Mouse (Mus musculus): Measurements from ENCODE around the gene Tchh.
A peak's percentile ranks its signal among the peaks of the same experiment; 100 is the strongest.

Gene Tchh

DNA sequence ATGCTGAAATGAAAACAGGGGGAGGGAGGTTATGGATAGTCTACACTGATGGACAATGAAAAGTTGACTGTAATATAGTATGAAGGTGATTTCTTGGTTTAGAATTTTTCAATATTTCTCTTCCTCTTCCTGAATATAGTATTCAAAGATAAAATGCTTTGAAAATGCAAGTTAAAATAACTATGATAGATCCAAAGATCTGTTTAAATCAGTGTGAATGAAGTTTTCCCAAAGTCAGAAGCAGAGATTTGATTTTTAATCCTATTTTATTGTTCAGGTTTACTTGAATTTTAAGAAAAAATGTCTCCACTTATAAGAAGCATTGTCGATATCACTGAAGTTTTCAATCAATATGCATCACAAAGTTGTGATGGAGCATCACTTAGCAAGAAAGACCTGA lies at the start of gene Tchh:
Gene Tchh, plus strand, starts transcription at position 301 of the 400 bp plus-strand sequence.
- no peak for DNase-seq (ENCODE audit: low spot score)

DNA sequence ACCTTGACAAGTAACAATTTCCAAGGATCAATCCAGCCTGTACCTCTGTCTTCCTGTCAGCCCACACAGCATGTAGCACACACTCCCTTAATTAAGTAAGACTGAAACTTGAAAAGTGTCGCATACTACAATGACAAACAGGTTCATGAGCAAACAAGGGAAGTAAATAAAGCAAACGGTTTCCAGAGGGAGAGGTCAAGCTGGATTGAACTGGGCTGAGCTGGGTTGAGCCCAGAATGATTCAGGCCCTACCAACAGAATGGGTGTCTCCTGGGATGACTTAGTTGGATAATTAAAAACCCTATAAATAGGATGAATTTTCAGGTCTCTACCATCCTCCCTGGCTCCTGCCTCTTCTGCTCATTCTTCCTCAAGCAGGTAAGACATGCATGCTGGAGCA lies 48.8 kb upstream of the Tchh start, which contains the start of gene Rptn:
Gene Rptn, plus strand, starts transcription at position 334 of the 400 bp plus-strand sequence.
- no peak for DNase-seq (ENCODE audit: low spot score)

DNA sequence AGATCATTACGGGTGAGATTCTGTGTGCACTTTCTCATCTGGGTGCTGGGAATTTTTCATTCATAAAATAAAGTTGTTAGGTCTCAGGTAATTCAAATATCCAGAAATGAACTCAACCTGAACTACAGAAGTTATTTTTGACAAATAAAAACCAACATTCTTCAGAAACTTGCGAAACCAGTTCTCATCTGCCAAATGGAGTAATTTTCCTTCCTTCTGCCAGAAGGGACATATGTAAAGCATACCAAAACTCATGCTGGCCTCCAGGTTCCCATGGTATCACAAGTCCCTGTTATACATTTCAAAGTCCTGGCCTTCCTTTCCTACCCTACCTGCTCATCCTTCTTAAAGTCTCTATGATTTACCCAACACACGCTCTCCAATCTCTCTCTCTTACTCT lies 38.2 kb upstream of the Tchh start:
- no peak for DNase-seq (ENCODE audit: low spot score)

DNA sequence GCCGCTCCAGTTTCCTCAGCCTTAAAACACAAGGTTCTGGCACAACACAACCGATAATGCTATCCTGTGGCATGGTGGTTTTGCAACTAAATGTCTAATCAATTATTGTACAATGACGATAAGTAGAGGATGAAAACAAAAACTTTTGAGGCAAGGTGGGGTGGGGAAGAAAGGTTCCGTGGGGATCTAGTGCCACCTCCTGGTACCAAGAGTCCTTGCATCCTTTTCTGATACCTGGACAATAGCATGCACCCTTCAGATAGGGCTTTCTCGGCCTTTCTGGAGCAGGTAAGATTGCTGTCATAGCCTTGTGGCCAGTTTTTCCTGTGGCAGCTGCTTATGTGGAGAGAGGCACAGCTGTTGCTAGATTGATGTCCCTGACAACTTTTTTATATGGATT lies 35.1 kb upstream of the Tchh start:
- peak; percentile 11 for DNase-seq (ENCODE audit: low spot score)

DNA sequence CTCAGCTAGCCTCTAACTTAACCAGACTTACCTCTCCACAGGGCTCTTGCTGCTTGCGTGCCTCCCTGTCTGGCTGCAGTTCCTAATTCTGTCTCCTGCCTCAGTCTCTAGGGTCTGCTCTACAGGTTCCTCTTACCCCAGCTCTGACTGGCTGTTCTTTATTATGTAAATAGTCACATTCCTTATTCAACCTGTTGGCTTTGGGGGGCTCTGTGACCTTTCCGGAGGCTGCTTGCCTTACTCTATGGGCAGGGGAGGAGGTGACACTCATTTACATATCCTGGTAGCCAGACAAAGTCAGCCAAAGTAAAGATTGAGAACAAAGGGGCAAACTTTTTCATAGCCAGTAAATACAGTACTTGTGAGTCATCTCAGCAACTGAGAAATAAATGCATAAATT lies 30.2 kb upstream of the Tchh start:
- DNase-seq (ENCODE audit: low spot score), result no peak

DNA sequence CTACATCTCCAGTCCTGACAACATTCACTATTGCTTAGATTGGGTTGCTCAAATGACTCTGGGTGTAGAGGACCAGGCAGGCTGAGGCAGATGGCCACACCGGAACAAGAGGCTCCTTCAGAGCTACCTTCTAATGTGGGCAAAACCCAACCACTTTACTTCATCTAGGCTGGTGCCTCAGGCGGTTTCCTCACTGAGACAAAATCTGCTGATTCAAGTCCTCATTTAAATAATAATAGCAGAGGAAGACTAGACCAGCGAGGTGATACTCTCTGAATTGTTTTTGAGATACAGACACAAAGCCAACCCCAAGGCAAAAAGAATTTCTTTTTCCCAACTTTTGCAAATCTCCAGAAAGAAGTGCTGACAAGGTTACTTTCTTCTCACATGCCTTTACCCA lies 10.5 kb upstream of the Tchh start:
- no peak for DNase-seq (ENCODE audit: low spot score)

DNA sequence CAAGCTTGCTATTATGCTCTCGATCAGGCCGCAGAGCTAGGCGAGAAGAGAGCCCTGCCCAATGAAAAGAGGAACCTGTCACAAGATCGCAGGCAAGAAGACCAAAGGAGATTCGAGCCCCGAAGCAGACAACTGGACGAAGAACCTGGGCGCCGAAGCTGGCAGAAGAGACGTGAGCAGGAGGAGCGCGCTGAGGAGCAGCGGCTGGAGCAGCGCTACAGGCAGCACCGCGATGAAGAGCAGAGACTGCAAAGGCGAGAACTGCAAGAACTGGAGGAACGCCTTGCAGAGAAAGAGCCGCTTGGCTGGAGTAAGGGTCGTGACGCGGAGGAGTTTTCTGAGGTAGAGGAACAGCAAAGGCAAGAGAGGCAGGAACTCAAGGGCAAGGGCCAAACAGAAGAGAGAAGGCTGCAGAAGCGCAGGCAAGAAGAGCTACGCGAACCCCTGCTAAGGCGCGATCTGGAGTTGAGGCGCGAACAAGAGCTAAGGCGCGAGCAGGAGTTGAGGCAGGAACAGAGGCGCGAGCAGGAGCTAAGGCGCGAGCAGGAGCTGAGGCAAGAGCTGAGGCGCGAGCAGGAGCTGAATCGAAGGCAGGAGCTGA lies 1.5 kb downstream of the Tchh start:
- DNase-seq (ENCODE audit: low spot score), result peak; percentile 7

DNA sequence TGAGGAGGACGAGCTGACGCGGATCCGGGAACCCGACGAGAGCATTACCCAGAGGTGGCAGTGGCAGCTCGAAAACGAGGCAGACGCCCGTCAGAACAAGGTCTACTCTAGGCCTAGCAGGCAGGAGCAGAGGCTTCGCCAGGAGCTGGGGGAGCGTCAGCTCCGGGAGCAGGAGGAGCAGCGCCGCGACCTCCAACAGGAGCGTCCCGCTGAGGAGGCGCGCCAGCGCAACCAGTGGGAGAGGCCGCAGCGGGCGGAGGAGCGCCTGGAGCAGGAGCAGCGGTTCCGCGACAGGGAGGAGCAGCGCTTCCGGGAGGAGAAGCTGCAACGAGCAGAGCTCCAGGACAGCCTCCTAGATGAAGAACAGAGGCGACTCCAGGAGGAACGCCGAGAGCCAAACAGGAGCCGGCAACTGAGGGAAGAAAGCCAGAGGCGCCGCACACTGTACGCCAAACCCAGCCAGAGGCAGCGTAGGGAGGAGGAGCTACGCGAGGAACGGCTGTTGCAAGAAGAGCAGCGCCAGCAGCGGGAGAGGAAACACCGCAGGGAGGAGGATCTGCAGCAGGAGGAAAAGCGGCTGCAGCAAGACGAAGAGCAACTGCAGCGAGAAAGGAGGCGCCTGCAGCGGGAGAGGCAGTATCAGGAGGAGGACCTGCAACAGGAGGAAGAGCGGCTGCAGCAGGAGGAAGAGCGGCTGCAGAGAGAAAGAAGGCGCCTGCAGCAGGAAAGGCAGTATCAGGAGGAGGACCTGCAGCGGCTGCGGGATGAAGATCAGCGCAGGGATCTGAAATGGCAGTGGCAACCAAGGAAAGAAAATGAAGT lies 2.4 kb downstream of the Tchh start:
- peak; percentile 48 for DNase-seq (ENCODE audit: low spot score)

DNA sequence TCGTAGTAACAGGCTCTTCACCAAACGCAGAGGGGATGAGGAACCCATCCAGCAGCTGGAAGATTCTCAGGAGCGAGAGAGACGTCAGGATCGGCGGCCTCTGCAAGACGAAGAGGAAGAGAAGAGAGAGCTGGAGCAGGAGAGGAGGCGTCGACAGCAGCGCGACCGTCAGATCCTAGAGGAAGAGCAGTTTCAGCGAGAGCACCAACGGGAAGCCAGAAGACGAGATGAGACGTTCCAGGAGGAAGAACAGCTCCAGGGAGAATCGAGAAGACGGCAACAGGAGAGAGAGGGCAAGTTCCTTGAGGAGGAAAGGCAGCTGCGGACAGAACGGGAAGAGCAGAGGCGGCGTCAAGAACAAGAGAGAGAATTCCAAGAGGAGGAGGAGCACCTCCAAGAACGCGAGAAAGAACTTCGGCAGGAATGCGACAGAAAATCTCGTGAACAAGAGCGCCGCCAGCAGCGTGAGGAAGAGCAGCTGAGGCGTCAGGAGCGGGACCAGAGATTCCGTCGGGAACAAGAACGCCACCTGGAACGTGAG lies 3.1 kb downstream of the Tchh start:
- peak; percentile 11 for DNase-seq (ENCODE audit: low spot score)

DNA sequence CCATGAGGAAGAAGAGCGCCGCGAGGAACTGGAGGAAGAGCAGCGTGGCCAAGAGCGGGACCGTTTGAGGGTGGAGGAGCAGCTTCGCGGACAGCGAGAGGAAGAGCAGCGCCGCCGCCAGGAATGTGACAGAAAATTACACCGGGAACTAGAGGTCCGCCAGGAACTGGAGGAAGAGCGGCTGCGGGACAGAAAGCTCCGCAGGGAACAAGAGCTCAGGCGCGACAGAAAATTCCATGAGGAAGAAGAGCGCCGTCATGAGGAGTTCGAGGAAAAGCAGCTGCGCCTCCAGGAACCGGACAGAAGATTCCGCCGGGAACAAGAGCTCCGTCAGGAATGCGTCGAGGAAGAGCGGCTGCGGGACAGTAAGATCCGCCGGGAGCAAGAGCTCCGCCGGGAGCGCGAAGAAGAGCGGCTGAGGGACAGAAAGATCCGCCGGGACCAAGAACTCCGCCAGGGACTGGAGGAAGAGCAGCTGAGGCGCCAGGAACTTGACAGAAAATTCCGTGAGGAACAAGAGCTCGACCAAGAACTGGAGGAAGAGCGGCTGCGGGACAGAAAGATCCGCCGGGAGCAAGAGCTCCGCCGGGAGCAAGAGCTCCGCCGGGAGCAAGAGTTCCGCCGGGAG lies 4.1 kb downstream of the Tchh start:
- peak; percentile 7 for DNase-seq (ENCODE audit: low spot score)

DNA sequence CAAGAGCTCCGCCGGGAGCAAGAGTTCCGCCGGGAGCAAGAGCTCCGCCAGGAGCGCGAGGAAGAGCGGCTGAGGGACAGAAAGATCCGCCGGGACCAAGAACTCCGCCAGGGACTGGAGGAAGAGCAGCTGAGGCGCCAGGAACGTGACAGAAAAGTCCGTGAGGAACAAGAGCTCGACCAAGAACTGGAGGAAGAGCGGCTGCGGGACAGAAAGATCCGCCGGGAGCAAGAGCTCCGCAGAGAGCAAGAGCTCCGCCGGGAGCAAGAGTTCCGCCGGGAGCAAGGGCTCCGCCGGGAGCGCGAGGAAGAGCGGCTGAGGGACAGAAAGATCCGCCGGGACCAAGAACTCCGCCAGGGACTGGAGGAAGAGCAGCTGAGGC lies 4.6 kb downstream of the Tchh start:
- DNase-seq (ENCODE audit: low spot score), result peak; percentile 4

DNA sequence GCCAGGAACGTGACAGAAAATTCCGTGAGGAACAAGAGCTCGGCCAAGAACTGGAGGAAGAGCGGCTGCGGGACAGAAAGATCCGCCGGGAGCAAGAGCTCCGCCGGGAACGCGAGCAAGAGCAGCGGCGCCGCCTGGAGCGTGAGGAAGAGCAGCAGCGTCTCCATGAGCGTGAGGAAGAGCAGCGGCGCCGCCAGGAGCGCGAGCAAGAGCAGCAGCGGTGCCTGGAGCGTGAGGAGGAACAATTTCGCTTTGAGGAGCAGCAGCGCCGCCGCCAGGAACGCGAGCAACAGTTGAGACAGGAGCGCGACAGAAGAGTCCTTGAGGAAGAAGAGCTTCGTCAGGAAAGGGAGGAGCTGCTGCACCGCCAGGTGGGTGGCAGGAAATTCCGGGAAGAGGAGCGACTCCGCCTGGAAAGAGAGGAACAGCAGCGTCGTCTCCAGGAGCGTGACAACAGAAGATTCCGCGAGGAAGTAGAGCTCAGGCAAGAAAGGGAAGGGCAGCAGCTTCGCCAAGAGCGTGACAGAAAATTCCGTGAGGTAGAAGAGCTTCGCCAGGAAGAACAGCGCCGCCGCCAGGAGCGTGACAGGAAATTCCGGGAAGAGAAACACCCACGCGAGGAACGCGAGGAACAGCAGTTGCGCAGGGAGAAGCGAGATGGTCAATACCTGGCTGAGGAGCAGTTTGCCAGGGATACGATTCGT lies 5.2 kb downstream of the Tchh start:
- peak; percentile 27 for DNase-seq (ENCODE audit: low spot score)

DNA sequence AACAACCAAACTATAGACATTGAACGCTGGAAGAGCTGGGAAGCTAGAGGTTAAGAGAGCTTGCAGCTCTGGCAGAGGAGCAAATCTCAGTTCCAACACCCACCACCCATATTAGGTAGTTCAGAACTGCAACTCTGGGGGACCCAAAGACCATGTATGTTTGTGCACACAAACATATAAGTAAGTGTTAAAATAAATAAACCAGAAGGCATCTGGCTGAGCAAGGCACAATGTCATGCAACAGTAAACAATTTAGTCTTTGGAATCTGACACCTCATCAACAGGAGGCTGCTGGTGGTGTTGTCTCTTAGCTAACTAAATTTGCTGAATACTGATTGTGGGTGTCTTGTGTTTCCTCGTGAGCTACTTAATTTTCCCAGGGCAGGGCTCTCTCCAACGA lies 24.4 kb downstream of the Tchh start:
- no peak for DNase-seq (ENCODE audit: low spot score)

DNA sequence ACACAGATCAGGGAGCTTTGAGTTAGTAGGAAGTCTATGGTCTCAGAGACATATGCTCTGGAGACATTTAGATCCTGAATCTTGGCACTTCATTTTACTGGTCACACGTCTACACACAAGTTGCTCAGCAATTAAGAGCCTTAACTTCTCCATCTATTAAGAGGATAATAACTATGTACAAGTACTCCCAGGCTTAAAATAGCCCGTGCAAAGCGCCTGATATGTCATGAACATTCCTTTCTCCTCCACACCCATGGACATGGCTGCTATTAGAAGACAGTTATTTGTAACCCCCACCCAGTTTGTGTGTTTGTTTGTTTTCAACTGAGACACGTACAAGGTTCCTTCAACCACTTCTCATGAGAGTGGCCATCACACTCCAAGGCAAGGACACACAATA lies 25.0 kb downstream of the Tchh start:
- no peak for DNase-seq (ENCODE audit: low spot score)

DNA sequence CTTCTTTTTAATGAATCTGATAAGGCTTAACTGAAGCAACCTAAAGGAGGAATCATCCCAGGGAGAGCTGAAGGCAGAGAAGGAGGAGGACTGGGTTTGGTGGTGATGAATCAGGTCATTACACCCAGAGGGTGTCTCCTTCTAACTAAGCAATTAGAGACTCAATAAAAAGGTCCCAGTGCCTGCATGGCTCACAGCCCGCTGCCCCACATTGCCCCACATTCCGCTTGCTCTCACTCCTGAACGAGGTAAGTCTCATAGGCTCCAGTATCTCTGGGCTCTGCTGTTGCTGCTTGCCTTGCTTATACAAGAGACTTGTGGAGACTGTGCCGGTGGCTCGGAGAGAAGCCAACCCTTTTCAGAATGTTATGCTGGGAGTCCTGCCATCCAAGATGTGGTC lies 26.4 kb downstream of the Tchh start, which contains the start of gene Tchhl1:
Gene Tchhl1, plus strand, starts transcription at position 194 of the 400 bp plus-strand sequence.
- no peak for DNase-seq (ENCODE audit: low spot score)

DNA sequence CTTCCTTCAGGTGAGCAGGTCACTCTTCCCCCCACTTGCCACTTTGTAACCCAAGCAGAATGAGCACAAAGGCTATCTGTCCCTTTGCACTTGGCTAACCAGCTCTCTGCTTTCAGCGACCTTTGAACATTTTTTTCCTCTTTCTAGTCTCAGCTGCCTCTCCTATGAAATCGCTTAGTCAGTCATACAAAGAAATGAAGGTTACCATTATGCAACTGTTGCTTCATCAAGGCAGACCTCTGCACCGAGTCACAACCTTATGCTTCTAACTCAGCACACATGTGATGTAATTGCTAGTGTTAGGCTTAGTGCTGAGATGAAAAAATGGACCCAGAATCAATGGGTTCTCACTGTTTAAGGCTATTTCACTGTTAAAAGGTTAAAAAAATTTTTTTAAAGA lies 27.5 kb downstream of the Tchh start:
- DNase-seq (ENCODE audit: low spot score), result no peak

DNA sequence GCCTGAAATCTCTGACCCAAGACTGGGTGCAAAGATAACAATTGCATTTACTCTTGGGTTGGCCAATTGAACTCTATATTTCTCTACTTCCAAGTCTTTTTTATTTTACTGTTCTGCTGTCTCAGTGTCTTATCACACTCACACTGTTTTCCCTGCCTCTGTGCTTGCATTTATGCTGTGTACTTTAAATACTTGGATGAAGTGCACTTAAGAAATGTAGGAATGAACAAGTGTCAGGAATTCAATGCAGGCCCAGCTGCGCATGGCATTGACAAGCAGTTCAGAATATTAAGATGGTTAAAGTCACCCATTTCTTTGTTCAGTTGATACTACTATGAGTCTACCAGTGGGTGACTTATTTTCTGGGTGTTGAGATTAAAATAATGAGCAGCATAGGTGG lies 37.9 kb downstream of the Tchh start:
- DNase-seq (ENCODE audit: low spot score), result no peak

DNA sequence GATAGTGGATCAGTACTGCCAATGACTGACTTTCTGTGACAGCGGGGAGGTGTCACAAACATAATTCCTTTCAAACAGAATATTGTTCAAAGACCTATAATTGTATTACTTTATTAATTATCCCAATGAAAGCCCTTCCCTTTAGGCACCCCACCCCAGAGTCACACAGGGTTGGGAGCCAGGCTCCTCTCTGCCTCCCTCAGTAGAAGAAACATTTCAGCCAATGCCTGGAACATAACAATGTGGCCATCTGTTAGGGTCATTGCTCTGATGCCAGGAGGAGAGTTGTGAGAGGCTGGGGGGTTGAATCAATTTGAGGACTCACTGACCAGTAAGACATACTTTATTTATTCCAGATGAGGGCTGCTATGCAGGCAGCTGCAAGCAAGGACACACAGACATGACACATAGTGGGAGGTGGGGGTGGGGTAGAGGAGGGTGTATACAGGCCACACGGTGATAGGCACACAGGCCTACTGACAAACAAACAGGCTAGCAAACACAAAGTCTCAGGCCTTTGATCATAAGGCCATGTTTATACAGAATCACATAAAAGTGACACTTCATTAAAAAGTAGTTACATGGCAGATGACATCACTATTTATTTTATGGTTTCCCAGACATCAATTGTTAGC lies 40.0 kb downstream of the Tchh start:
- no peak for DNase-seq (ENCODE audit: low spot score)

DNA sequence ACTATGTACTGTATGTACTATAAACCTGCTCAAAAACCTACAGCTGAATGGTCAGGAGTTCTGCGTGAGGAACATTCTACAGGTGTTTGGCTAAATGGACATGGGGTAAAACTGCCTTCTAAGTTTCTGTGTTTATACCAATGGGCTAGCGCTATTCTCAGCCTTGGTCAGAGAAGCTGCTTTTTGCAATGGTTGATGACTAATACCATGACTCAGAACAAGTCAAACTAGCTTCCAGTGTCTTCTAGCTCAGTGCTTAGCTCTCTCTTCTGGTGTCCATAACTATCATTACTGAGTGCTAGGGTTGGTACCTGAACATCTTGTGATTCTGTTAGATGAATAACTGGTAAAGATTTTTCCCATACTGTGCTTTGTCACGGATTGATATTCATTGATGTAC lies 43.5 kb downstream of the Tchh start:
- DNase-seq (ENCODE audit: low spot score), result no peak

DNA sequence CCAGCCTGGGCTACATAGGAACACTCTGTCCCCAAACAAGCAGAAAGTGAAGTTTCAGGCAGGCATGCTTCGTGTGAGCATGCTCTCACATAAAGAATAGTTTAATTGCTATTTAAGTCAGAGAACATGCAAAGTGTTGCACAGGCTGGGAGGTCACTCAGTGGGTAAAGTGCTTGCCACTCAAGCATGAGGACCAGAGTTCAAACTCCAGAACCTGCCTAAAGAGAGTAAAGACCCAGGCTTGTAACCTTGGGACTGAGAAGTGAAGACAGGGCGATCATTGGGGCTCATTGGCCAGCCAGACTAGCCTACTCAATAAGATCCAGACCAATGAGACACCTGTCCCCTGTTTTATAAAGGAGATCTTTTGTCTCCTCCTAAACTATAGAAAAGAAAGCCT lies 46.4 kb downstream of the Tchh start:
- DNase-seq (ENCODE audit: low spot score), result no peak

DNA sequence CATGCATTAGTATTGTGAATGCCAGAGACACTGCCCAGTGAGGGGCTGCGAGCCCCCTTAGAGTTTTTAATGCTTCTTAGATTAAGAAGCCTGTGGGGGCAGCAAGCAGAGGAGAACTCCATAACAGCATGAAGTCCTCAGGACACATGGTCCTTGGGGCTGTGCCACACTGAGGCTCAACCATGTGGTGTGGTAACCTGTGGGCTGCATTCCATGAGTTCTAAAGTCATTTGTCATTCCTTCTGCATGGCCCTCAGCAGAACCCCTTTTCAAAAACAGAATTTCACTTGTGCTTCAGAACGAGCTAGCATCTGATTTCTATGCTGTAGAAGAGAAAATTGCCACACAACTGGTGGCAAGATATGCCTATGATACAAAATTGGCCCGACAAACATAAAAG lies 50.0 kb downstream of the Tchh start:
- DNase-seq (ENCODE audit: low spot score), result no peak

DNA sequence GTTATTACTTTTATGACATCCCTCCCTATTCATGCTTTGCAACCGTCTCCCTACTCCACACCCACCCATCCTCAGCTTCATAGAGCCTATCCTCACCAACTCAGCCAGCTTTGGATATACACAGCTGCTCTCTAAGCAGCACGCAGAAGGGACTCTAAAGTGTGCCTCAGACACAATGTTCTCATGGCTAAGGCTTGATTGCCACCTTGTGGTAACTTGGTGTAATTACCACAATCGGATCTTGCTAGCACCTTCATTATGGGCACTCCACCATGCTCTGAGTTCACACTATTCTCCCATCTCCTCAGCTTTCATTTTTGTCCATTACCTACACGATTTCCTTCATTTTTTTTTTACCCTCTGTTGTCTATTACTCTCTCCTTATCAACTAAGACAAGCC lies 51.9 kb downstream of the Tchh start:
- no peak for DNase-seq (ENCODE audit: low spot score)
